ENCODE assay signal across 15 mouse cellular contexts in genomic region chr5:119920941-119921340, GRCm38 (mm10).
"Had no signal": no experiment of that assay in that cellular context is flagged by ENCODE, and none has a peak within 500 bp of the region (broad histone marks: within the 10 kb centered on the region; RNA-seq: fewer than 3 reads in every experiment).

No protein-coding gene starts in this region.

- H3K4me1 ChIP-seq: liver, embryonic 15.5 days; midbrain, embryonic 12.5 days; midbrain, embryonic 15.5 days; neural tube, embryonic 12.5 days; stomach, embryonic 15.5 days had no signal

- DNase-seq: lung, adult 18-20 months; lung, embryonic 14.5 days; lung, postnatal 10 days; lung, postnatal 4 days; right cerebral cortex, postnatal 14 days; thymus, adult 2 months; thymus, postnatal 25 days; thymus, postnatal 4 days had no signal

- H3K9me3 ChIP-seq: liver, embryonic 15.5 days; midbrain, embryonic 12.5 days; midbrain, embryonic 15.5 days; neural tube, embryonic 12.5 days; stomach, embryonic 15.5 days had no signal

- H3K27me3 ChIP-seq: liver, embryonic 15.5 days; midbrain, embryonic 12.5 days; midbrain, embryonic 15.5 days; neural tube, embryonic 12.5 days; stomach, embryonic 15.5 days had no signal

- H3K9ac ChIP-seq: liver, embryonic 15.5 days; lung, embryonic 14.5 days; midbrain, embryonic 12.5 days; midbrain, embryonic 15.5 days; neural tube, embryonic 12.5 days; stomach, embryonic 15.5 days had no signal

- H3K4me3 ChIP-seq: liver, embryonic 15.5 days; midbrain, embryonic 10.5 days; midbrain, embryonic 12.5 days; midbrain, embryonic 15.5 days; neural tube, embryonic 12.5 days; stomach, embryonic 15.5 days had no signal

- ATAC-seq: midbrain, embryonic 15.5 days had no signal

- H3K36me3 ChIP-seq: liver, embryonic 15.5 days; midbrain, embryonic 10.5 days; midbrain, embryonic 12.5 days; midbrain, embryonic 15.5 days; neural tube, embryonic 12.5 days; stomach, embryonic 15.5 days had no signal

- H3K27ac ChIP-seq: liver, embryonic 15.5 days; midbrain, embryonic 10.5 days; midbrain, embryonic 12.5 days; midbrain, embryonic 15.5 days; neural tube, embryonic 12.5 days; stomach, embryonic 15.5 days; stomach, postnatal 0 days had no signal

- H3K4me2 ChIP-seq: liver, embryonic 15.5 days; lung, embryonic 14.5 days; midbrain, embryonic 12.5 days; midbrain, embryonic 15.5 days; neural tube, embryonic 12.5 days; stomach, embryonic 15.5 days had no signal
